Mouse (Mus musculus) MEL (cell line): ENCODE data around the gene Vwa3b. TPM values are rescaled to one million over a fixed set of nuclear protein-coding genes. Genes with fewer than 3 reads are reported as not detected.

Experiments used
- DNase-seq: peaks from one replicate; pipeline ENCODE4 v3.0.0; 2011; ENCODE audit warnings: low read depth, low spot score
- H3K27ac ChIP-seq: 2 replicates; pipeline ENCODE4 v1.5.1; 2012; ENCODE audit warnings: low read depth, mild to moderate bottlenecking, control low read depth, low read length, moderate library complexity; ENCODE audit not compliant: control insufficient read depth
- H3K27me3 ChIP-seq, 2 experiments: fragments of 150-350 bp in 1 of 2; sonication (generic) in 1 of 2; 2 replicates each; pipeline ENCODE4 v1.6.1; 2012; ENCODE audit warnings: low read length in 2 of 2, mild to moderate bottlenecking in 2 of 2, improper control_type of control experiment in 1 of 2, moderate library complexity in 1 of 2; ENCODE audit not compliant: insufficient read depth in 2 of 2, control insufficient read depth in 1 of 2
- H3K36me3 ChIP-seq, 2 experiments: 2 replicates each; pipeline ENCODE4 v1.6.1; 2012 to 2014; ENCODE audit warnings: low read length in 2 of 2, improper control_type of control experiment in 1 of 2, inconsistent platforms in 1 of 2, mild to moderate bottlenecking in 1 of 2; ENCODE audit not compliant: insufficient read depth in 2 of 2, control insufficient read depth in 1 of 2
- H3K4me1 ChIP-seq, 2 experiments: fragments of 150-350 bp in 1 of 2; sonication (generic) in 1 of 2; 2 replicates each; pipeline ENCODE4 v1.6.1; 2012; ENCODE audit warnings: low read length in 2 of 2, improper control_type of control experiment in 1 of 2, mild to moderate bottlenecking in 1 of 2; ENCODE audit not compliant: insufficient read depth in 2 of 2, control insufficient read depth in 1 of 2
- H3K4me3 ChIP-seq, 2 experiments: fragments of 150-350 bp in 1 of 2; sonication (generic) in 1 of 2; 2 replicates each; pipeline ENCODE4 v1.5.1; 2012; ENCODE audit warnings: low read depth in 2 of 2, low read length in 2 of 2, mild to moderate bottlenecking in 2 of 2, moderate library complexity in 2 of 2, control low read depth in 1 of 2, improper control_type of control experiment in 1 of 2; ENCODE audit not compliant: control insufficient read depth in 1 of 2, insufficient read depth in 1 of 2
- H3K79me2 ChIP-seq: 2 replicates; pipeline ENCODE4 v1.6.1; 2012; ENCODE audit warnings: mild to moderate bottlenecking, low read length, moderate library complexity; ENCODE audit not compliant: control insufficient read depth, poor library complexity, insufficient read depth
- H3K9ac ChIP-seq: 2 replicates; pipeline ENCODE4 v1.6.1; 2012; ENCODE audit warnings: low read depth, mild to moderate bottlenecking, control low read depth, low read length, moderate library complexity; ENCODE audit not compliant: control insufficient read depth, poor library complexity, severe bottlenecking
- H3K9me3 ChIP-seq: fragments of 150-350 bp; sonication (generic); replicated peaks from 2 replicates; pipeline ENCODE4 v1.6.1; 2012; ENCODE audit warnings: mild to moderate bottlenecking, low read length, improper control_type of control experiment, moderate library complexity; ENCODE audit not compliant: insufficient read depth
- CHD2 ChIP-seq: IDR thresholded peaks from 2 replicates; pipeline ENCODE4 v1.6.1; 2011; ENCODE audit warnings: low read length, improper control_type of control experiment
- E2F4 ChIP-seq: IDR thresholded peaks from 2 replicates; pipeline ENCODE4 v1.6.1; 2011; ENCODE audit warnings: low read depth, low read length, improper control_type of control experiment, borderline replicate concordance
- EP300 ChIP-seq, 2 experiments: IDR thresholded peaks; 2 replicates each; pipeline ENCODE4 v1.6.1; 2011; ENCODE audit warnings: improper control_type of control experiment in 2 of 2, low read length in 2 of 2, low read depth in 1 of 2, mild to moderate bottlenecking in 1 of 2
- ETS1 ChIP-seq: IDR thresholded peaks from 2 replicates; pipeline ENCODE4 v1.6.1; 2012; ENCODE audit warnings: low read depth, mild to moderate bottlenecking, inconsistent platforms, low read length, improper control_type of control experiment, moderate library complexity
- GATA1 ChIP-seq: IDR thresholded peaks from 2 replicates; pipeline ENCODE4 v1.6.1; 2011; ENCODE audit warnings: low read depth, low read length, improper control_type of control experiment
- HCFC1 ChIP-seq: IDR thresholded peaks from 2 replicates; pipeline ENCODE4 v1.6.1; 2012; ENCODE audit warnings: low read depth, mild to moderate bottlenecking, inconsistent platforms, low read length, improper control_type of control experiment, moderate library complexity
- MAFK ChIP-seq: IDR thresholded peaks from 2 replicates; pipeline ENCODE4 v1.6.1; 2011; ENCODE audit warnings: low read depth, mild to moderate bottlenecking, low read length, improper control_type of control experiment, borderline replicate concordance
- MAZ ChIP-seq: IDR thresholded peaks from 2 replicates; pipeline ENCODE4 v1.6.1; 2012; ENCODE audit warnings: low read depth, mild to moderate bottlenecking, inconsistent platforms, low read length, improper control_type of control experiment
- MEF2A ChIP-seq: IDR thresholded peaks from 2 replicates; pipeline ENCODE4 v1.6.1; 2014; ENCODE audit warnings: low read depth, mild to moderate bottlenecking, inconsistent platforms, low read length, improper control_type of control experiment; ENCODE audit not compliant: poor library complexity, insufficient replicate concordance, severe bottlenecking; ENCODE audit errors: extremely low read depth
- MXI1 ChIP-seq: IDR thresholded peaks from 2 replicates; pipeline ENCODE4 v1.6.1; 2011; ENCODE audit warnings: mild to moderate bottlenecking, low read depth, low read length, improper control_type of control experiment
- NELFE ChIP-seq: IDR thresholded peaks from 2 replicates; pipeline ENCODE4 v1.6.1; 2011; ENCODE audit warnings: low read depth, low read length, improper control_type of control experiment
- NRF1 ChIP-seq: IDR thresholded peaks from 2 replicates; pipeline ENCODE4 v1.6.1; 2014; ENCODE audit warnings: low read depth, mild to moderate bottlenecking, inconsistent platforms, low read length, improper control_type of control experiment, moderate library complexity; ENCODE audit not compliant: poor library complexity, insufficient read depth, severe bottlenecking
- POLR2A ChIP-seq, 2 experiments: IDR thresholded peaks; 2 replicates each; pipeline ENCODE4 v1.6.1; 2011 to 2012; ENCODE audit warnings: low read length in 2 of 2, mild to moderate bottlenecking in 2 of 2, control low read depth in 1 of 2, improper control_type of control experiment in 1 of 2, low read depth in 1 of 2, moderate library complexity in 1 of 2; ENCODE audit not compliant: control insufficient read depth in 1 of 2, insufficient read depth in 1 of 2, poor library complexity in 1 of 2
- RAD21 ChIP-seq: IDR thresholded peaks from 2 replicates; pipeline ENCODE4 v1.6.1; 2011; ENCODE audit warnings: mild to moderate bottlenecking, low read depth, low read length, improper control_type of control experiment
- RCOR1 ChIP-seq: IDR thresholded peaks from 2 replicates; pipeline ENCODE4 v1.6.1; 2012; ENCODE audit warnings: low read depth, mild to moderate bottlenecking, inconsistent platforms, low read length, improper control_type of control experiment
- SIN3A ChIP-seq: IDR thresholded peaks from 2 replicates; pipeline ENCODE4 v1.6.1; 2012; ENCODE audit warnings: low read length, improper control_type of control experiment, inconsistent platforms
- SMC3 ChIP-seq: IDR thresholded peaks from 2 replicates; pipeline ENCODE4 v1.6.1; 2011; ENCODE audit warnings: low read depth, low read length, improper control_type of control experiment
- TBP ChIP-seq: IDR thresholded peaks from 2 replicates; pipeline ENCODE4 v1.8.0; 2011; ENCODE audit warnings: low read depth, low read length, improper control_type of control experiment
- UBTF ChIP-seq: IDR thresholded peaks from 2 replicates; pipeline ENCODE4 v1.6.1; 2012; ENCODE audit warnings: low read depth, mild to moderate bottlenecking, inconsistent platforms, low read length, improper control_type of control experiment, moderate library complexity, borderline replicate concordance; ENCODE audit not compliant: insufficient read depth
- USF1 ChIP-seq: IDR thresholded peaks from 2 replicates; pipeline ENCODE4 v1.6.1; 2014; ENCODE audit warnings: low read depth, mild to moderate bottlenecking, inconsistent platforms, low read length, improper control_type of control experiment, moderate library complexity
- USF2 ChIP-seq, 2 experiments: IDR thresholded peaks; 2 replicates each; pipeline ENCODE4 v1.6.1; 2011 to 2012; ENCODE audit warnings: improper control_type of control experiment in 2 of 2, low read length in 2 of 2, borderline replicate concordance in 1 of 2, inconsistent platforms in 1 of 2, low read depth in 1 of 2, mild to moderate bottlenecking in 1 of 2; ENCODE audit not compliant: insufficient read depth in 1 of 2
- ZKSCAN1 ChIP-seq: IDR thresholded peaks from 2 replicates; pipeline ENCODE4 v1.6.1; 2012; ENCODE audit warnings: low read depth, mild to moderate bottlenecking, inconsistent platforms, low read length, improper control_type of control experiment, moderate library complexity
- ZMIZ1 ChIP-seq: IDR thresholded peaks from 2 replicates; pipeline ENCODE4 v1.6.1; 2012; ENCODE audit warnings: low read depth, mild to moderate bottlenecking, inconsistent platforms, low read length, improper control_type of control experiment, moderate library complexity
- polyA plus RNA-seq, 2 experiments: library from polyadenylated mRNA; stranded (reverse) in 1 of 2; unstranded in 1 of 2; fragments of >175 nt in 1 of 2; fragments of >200 nt in 1 of 2; gene quantifications; 2 replicates each; pipeline versions ENCODE4 v1.2.1 to v1.2.4; 2012; ENCODE audit warnings: low replicate concordance in 2 of 2, low read depth in 1 of 2; ENCODE audit not compliant: insufficient read length in 2 of 2, insufficient read depth in 1 of 2, missing spikeins in 1 of 2
- total RNA-seq: library from RNA; depleted of rRNA; stranded (reverse); fragments of 300-350 nt; gene quantifications from 2 replicates; pipeline ENCODE4 v1.2.3, GENCODE M21; 2012

The Vwa3b gene
- total and polyA plus RNA-seq, 3 experiments, result not detected

DNA sequence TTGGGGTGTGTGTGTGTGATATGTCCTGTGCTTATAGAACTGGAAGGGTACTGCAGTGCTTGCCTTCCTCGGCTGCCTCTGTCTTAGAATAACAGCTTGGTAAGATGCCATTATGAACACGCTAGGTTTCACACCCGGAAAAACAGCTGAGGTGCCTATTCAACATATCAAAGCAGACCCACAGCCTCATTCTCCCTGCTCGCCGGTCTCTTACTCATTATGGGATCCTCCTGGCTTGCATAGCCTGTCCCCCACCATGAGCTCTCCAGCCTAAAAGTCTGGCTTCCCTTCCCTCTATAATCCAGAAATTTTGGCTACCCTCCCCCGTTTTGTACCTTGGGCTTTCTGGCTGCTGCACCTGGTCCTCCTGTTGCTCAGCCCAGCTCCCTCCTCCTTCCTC is 42.0 kb upstream of the Vwa3b start:
- Histone ChIP-seq H3K9me3 (no peaks in the 10 kb centered on the region), H3K9ac (no peak overlapping the region)

DNA sequence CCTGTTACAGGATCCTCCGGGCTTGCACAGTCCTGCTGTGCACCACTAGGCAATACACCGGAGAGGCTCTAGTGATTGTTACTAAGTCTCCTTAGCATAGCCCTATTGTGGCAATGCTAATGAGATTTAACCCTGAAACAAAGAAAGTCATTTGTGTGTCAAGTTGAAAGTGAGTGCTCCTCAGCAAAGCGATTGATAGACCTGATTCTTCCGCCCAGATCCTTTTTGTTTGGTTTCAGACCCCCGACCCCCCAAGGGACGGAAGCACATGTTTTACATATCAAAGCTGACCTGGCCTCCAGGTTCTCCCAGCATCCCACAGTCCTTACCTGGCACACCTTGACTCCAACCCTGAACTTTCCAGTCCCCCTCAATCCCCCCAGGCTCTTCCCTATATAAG is 40.5 kb upstream of the Vwa3b start:
- Histone ChIP-seq H3K9me3 (no peaks in the 10 kb centered on the region), H3K27ac (no peak overlapping the region)
- TF ChIP-seq MXI1 (no peak), ZKSCAN1 (no peak), TBP (no peak), ETS1 (no peak), SMC3 (no peak), SIN3A (no peak), RCOR1 (no peak), NELFE (no peak), CHD2 (no peak), MAZ (no peak), MAFK (no peak), GATA1 (no peak), UBTF (no peak), USF2 (IDR thresholded peaks at IDR 0.05; ENCODE audit: borderline replicate concordance in 1 of 2, insufficient read depth in 1 of 2, low read depth in 1 of 2, low read length in 2 of 2) (no peak), POLR2A (IDR thresholded peaks at IDR 0.05; ENCODE audit: control insufficient read depth in 1 of 2, insufficient read depth in 1 of 2, low read depth in 1 of 2, low read length in 2 of 2, poor library complexity in 1 of 2) (no peak), EP300 (IDR thresholded peaks at IDR 0.05; ENCODE audit: low read depth in 1 of 2, low read length in 2 of 2) (no peak), HCFC1 (no peak), RAD21 (no peak), MEF2A (no peak), ZMIZ1 (no peak)
- TF ChIP-seq, all 39 proteins: peak for 0
- Histone ChIP-seq H3K27me3 (peaks cover 0 to 3% of the 10 kb centered on the region in 2 experiments; a peak in 1 of 4 replicates), H3K9ac (no peak overlapping the region), H3K36me3 (peaks cover 0 to 9% of the 10 kb centered on the region in 2 experiments; a peak in 2 of 4 replicates), H3K4me1 (peaks cover 12 to 18% of the 10 kb centered on the region in 2 experiments), H3K4me3 (no peak overlapping the region), H3K79me2 (no peaks in the 10 kb centered on the region)
- DNase-seq, result no peak

More for the DNA sequence above, 42.0 kb upstream of the Vwa3b start:
- no peak for DNase-seq
- Histone ChIP-seq H3K36me3 (peaks cover 0 to 9% of the 10 kb centered on the region in 2 experiments; a peak in 2 of 4 replicates), H3K4me3 (no peak overlapping the region), H3K4me1 (peaks cover 12 to 18% of the 10 kb centered on the region in 2 experiments), H3K79me2 (no peaks in the 10 kb centered on the region), H3K27ac (no peak overlapping the region), H3K27me3 (no peaks in the 10 kb centered on the region)
- TF ChIP-seq HCFC1 (no peak), USF1 (no peak), RAD21 (no peak), ZKSCAN1 (no peak), NRF1 (no peak), E2F4 (no peak)
